Mouse (Mus musculus) left cerebral cortex, adult 2 months (tissue): Measurements from ENCODE around the gene 5730455P16Rik. TPM values are rescaled to one million over a fixed set of nuclear protein-coding genes. Genes with fewer than 3 reads are reported as not detected.
A peak's percentile ranks its signal among the peaks of the same experiment; 100 is the strongest.
"Not testable (repeated sequence)": the region's sequence is repeated elsewhere in the genome, so short reads cannot be mapped to it uniquely, and the experiment has no call there.

Experiments
- DNase-seq, 2 experiments: peaks; one replicate each; pipeline ENCODE4 v3.0.0; 2021 to 2022; ENCODE audit warnings: low spot score in 2 of 2, mixed read lengths in 1 of 2; ENCODE audit errors: extremely low spot score in 1 of 2
- H3K27ac ChIP-seq: fragments of 200-600 bp; 2 replicates; pipeline ENCODE4 v1.8.1; 2022
- H3K4me3 ChIP-seq: fragments of 200-600 bp; 2 replicates; pipeline ENCODE4 v1.8.1; 2022
- CTCF ChIP-seq: fragments of 200-600 bp; IDR thresholded peaks from 2 replicates; pipeline ENCODE4 v1.8.1; 2022; ENCODE audit warnings: antibody characterized with exemption, mild to moderate bottlenecking, moderate library complexity
- intact Hi-C: fragments of 180-260 bp; cut with DNase I; formaldehyde crosslinking; loops from one replicate; pipeline ENCODE4 v1.15.1; 2025
- total RNA-seq, 2 experiments: library from RNA; stranded (reverse); gene quantifications; 2 replicates each; pipeline ENCODE4 v1.2.3; 2021

5730455P16Rik gene
- total RNA-seq, 2 experiments from 2014 or later = 47.8 to 51.7 TPM

DNA sequence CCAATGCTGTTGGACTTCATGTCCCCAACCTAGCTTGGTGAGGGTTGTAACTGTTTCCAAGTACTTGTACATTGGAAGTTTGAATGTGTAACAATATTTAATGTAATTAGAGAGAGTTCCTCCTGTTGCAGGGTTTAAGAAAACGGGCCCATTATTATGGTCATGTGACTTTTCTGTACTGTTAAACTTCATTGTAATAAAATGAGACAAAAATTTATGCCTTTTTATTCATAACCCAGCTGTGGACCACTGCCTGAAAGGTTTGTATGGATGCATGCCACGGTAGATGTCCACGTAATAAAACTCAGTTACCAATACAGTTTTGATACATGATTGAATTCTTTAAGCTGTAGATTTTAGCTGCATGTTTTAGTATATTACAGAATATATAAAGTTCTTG, 18.1 kb upstream of the 5730455P16Rik start:
- Histone ChIP-seq H3K4me3 (no peak overlapping the region), H3K27ac (no peak overlapping the region)
- DNase-seq = no peak
- intact Hi-C loops = loop anchor here (10.0 kb wide), 1 partner anchor 371 kb away; no protein-coding TSS in a partner anchor
- TF ChIP-seq CTCF = no peak

DNA sequence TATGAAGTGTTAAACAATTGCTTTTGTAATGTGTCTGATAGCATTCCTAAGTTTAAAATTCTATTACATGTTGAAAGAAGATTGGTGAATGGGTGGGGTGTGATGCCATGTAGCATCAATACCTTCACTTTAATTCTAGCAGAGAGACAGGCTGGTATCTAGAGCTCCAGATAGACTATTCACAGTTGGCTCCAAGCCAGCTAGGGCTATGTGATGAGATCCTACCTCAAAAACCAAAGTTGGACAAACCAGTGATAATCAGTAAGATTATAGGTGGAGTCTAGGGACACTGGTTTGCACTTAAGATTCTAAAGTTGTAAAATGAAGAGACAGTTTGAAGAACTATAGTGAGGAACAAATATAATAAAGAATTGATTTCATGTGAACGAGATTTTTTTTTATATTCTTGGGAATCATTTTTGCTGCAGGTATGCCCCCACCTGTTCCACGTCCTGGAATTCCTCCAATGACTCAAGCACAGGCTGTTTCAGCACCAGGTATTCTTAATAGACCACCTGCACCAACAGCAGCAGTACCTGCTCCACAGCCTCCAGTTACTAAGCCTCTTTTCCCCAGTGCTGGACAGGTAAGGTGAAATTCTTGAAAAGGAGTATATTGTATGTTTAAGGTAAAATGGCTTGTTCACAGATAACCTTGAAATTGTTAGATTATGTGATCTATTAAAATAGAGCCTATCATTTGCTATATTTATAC, 13.7 kb upstream of the 5730455P16Rik start:
- no peak for DNase-seq
- Histone ChIP-seq H3K27ac (no peak overlapping the region), H3K4me3 (no peak overlapping the region)
- intact Hi-C loops = loop anchor here (10.0 kb wide), 1 partner anchor 367 kb away; no protein-coding TSS in a partner anchor
- TF ChIP-seq CTCF = no peak

DNA sequence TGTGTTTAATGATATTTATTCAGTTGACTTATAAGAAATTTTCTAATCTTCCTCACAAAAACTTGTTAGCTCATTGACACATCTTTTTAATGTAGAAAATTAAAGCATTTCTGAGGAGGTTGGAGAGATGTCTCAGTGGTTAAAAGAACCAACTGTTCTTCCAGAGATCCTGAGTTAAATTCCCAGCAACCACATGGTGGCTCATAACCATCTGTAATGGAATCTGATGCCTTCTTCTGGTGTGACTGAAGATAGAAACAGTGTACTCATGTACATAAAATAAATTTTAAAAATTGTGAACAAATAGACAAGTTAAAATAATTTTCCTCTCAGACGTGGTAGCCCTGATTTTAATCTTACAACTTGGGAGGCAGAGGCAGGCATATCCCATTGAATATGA, 12.1 kb upstream of the 5730455P16Rik start:
- DNase-seq = no peak
- intact Hi-C loops = loop anchor here (10.0 kb wide), 1 partner anchor 365 kb away; no protein-coding TSS in a partner anchor
- Histone ChIP-seq H3K27ac (no peak overlapping the region), H3K4me3 (no peak overlapping the region)
- TF ChIP-seq CTCF = no peak

DNA sequence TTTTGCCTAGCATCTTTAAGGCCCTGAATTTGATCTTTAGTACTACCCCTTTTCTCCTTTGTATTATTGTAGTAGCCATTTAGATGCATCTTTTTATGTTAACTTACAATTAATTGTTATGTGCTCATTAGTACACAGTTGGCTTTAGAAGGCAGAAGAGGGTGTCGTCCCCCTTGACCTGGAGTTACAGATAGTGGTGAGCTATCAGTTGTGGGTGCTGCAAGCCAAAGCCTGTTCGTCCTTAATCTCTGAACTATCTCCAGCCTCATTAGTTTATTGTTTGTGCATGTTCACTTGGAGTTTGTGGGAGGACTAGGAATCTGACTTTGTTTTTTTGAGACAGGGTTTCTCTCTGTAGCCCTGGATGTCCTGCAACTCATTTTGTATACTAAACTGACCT, 9.0 kb upstream of the 5730455P16Rik start:
- Histone ChIP-seq H3K4me3 (no peak overlapping the region), H3K27ac (no peak overlapping the region)
- no peak for TF ChIP-seq CTCF
- no peak for DNase-seq
- intact Hi-C loops = no loop called here

DNA sequence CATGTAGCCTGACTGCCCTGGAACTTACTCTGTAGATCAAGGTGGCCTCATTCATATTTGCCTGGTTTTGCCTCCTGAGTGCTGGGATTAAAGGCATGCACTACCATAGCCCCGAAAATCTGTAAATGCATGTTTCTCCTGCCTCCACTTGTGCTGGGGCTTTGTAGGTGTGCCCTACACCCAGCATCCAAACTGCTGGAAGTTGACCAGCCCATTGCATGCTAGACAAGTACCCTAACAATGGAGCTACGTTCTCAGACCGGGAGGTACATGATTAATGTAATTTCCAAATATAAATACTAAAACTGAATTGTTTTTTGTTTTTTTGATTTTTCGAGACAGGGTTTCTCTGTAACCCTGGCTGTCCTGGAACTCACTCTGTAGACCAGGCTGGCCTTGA, 7.2 kb upstream of the 5730455P16Rik start:
- no peak overlapping the region for H3K27ac ChIP-seq
- TF ChIP-seq CTCF = no peak
- intact Hi-C loops = no loop called here
- peak overlapping the region; percentile 70 for H3K4me3 ChIP-seq
- DNase-seq = no peak

DNA sequence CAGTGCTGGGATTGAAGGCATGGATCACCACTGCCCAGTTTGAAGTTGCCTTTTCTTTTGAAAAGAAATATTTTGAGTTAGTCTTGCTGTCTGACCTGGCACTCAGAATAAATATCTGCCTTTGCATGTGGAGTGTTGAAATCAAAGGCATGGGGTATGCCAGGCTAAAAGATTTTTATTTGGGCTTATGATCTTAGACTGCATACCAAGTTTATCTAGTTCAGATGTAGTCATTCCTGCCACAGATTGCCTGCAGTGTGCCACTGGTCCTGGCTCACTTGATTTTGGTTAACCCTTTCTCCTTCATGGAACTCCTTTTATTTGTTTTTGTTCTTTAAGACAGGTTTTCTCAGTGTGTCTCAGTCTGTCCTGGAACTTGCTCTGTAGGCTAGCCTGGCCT, 6.6 kb upstream of the 5730455P16Rik start:
- no peak for TF ChIP-seq CTCF
- no peak overlapping the region for H3K27ac ChIP-seq
- H3K4me3 ChIP-seq = peak overlapping the region; percentile 70
- intact Hi-C loops = no loop called here
- no peak for DNase-seq

DNA sequence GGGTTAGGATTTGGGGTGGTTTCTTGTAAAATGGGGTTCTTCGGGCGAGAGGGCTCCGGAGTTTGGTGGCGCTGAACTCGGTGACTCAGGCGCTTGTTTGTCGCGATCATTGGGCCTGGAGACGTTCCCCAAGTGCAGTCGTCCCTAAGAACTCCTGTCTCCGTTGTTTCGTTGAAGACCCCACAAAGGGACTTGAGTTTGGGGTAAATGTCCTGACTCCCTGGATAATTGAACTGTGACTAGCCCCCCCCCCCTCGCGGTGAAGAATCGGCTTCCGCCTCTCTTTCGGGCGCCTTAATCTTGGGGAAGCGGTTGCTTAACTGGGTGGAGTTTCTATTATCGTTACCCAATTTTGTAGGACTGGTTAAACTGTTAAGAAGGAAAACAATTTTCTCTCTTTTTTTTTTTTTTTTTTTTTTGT, 5.8 kb upstream of the 5730455P16Rik start:
- intact Hi-C loops = no loop called here
- DNase-seq = no peak
- TF ChIP-seq CTCF = no peak

DNA sequence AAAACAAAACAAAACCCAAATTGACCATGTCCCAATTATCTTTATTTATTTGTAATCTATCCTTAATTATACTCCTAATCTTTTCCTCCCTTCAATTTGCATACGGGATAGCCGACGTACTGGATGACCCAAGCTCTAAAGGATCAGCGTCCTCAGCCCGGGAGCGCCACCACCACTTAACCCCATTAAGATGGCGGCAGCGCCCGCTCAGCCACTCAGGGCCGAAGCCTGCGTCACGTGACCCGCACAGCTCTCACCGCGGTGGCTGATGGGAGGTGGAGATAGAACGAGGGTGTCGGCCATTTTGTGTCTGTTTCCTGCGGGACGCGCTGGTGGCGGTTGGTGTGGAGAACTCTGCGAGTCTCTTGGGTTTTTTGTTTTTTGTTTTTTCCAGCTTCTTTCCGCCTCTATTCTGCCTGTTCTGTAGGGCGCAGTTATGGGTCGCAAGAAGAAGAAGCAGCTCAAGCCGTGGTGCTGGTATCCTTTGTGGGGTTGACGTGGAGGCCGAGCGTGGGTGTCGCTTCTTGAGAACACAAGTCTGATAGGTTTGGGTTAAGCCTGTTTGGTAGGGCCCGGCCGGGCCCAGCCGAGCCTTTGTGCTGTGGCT, 5.3 kb upstream of the 5730455P16Rik start, which contains the start of gene Zfp207:
TSS of gene Zfp207 (plus strand) at position 261 of the 607 bp plus-strand sequence.
- intact Hi-C loops = no loop called here

More for the DNA sequence above, 5.8 kb upstream of the 5730455P16Rik start:
- Histone ChIP-seq H3K27ac (peak overlapping the region; percentile 98), H3K4me3 (peak overlapping the region; percentile 70)

DNA sequence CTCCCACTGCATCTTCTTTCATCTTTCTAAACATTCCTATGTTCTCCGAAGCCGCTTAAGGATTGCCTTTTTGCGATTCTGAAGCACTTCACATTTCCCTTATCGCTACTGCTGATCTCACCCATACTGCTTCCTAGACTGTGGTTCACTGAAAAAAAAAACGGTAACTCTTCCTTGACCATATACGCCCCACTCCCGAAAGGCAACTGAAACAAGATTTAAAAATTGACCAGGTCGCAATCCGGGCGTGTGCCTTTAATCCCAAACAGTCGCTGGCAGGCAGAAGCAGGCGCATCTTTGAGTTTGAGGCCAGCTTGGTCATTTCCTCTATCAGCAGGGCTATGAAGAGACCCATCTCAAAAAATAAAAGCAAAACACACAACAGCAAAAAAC, 4.8 kb upstream of the 5730455P16Rik start:
- Histone ChIP-seq H3K4me3 (peak overlapping the region; percentile 70), H3K27ac (peak overlapping the region; percentile 98)
- intact Hi-C loops = no loop called here
- DNase-seq = peak in 1 of 2 experiments; percentile 18
- TF ChIP-seq CTCF = no peak

More for the DNA sequence above, 5.3 kb upstream of the 5730455P16Rik start, which contains the start of gene Zfp207:
- peak within 1 kb of the TSS; percentile 98 for H3K27ac ChIP-seq
- peak within 1 kb of the TSS; percentile 70 for H3K4me3 ChIP-seq
- TF ChIP-seq CTCF = no peak
- DNase-seq = peak; percentile 97 to 98

DNA sequence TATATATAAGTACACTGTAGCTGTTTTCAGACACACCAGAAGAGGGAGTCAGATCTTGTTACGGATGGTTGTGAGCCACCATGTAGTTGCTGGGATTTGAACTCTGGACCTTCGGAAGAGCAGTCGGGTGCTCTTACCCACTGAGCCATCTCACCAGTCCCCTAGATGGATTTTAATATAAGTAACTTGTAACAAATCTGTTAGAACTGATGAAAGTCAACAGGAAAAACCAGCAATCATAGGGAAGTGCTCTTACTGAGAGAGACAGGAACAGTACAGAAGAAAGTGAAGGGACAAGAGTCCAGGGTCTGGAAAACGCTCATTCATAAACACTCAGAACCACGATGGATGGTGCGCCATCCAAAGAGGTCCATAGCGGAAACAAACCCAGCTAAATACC, 1.4 kb upstream of the 5730455P16Rik start:
- intact Hi-C loops, H3K4me3 ChIP-seq, H3K27ac ChIP-seq, DNase-seq: not testable (repeated sequence)

DNA sequence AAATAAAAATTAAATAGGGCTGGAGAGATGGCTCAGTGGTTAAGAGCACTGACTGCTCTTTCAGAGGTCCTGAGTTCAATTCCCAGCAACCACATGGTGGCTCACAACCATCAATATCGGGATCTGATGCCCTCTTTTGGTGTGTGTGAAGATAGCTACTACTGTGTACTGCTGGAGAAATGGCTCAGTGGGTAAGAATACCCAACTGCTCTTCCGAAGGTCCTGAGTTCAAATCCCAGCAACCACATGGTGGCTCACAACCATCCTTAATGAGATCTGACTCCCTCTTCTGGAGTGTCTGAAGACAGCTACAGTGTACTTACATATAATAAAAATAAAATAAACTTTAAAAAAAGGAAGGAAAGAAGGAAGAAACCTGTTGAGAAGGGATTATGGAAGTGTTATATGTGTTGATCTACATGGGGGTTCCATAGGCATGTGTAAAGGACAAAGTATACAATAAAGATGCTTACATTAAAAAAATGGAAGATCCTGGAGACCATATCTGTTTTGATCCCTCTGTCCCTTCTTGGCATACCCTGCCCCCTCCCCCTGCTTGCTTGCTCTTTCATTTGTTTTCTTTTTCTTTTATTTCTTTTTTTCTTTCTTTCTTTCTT, 726 bp upstream of the 5730455P16Rik start:
- DNase-seq, intact Hi-C loops: not testable (repeated sequence)
- Histone ChIP-seq H3K4me3 (peak overlapping the region; percentile 79), H3K27ac (peak overlapping the region; percentile 94)

DNA sequence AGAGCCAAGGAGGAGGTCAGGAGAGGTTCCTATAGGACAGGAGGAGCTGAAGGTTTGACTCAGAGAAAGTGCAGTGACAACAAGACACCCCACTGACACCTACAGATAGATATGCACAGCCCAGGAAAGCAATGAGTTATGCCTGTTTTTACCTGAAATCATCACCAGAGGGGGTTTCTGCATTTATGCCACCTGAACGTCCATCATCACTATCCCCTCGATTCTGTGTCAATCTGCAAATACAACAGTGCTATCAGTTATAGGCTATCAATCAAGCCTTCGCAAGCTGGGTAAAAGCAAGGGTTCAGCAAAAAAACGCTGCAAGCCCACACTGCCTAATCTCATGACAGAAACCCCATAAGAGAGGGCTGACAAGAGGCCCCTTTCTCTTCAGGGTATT, 1.2 kb downstream of the 5730455P16Rik start:
- TF ChIP-seq CTCF = no peak; the same call in 1 of the 2 replicates
- Histone ChIP-seq H3K27ac (no peak overlapping the region), H3K4me3 (no peak overlapping the region)
- intact Hi-C loops = no loop called here
- no peak for DNase-seq
